Mouse (Mus musculus): ENCODE results near the gene Ngdn.

DNA sequence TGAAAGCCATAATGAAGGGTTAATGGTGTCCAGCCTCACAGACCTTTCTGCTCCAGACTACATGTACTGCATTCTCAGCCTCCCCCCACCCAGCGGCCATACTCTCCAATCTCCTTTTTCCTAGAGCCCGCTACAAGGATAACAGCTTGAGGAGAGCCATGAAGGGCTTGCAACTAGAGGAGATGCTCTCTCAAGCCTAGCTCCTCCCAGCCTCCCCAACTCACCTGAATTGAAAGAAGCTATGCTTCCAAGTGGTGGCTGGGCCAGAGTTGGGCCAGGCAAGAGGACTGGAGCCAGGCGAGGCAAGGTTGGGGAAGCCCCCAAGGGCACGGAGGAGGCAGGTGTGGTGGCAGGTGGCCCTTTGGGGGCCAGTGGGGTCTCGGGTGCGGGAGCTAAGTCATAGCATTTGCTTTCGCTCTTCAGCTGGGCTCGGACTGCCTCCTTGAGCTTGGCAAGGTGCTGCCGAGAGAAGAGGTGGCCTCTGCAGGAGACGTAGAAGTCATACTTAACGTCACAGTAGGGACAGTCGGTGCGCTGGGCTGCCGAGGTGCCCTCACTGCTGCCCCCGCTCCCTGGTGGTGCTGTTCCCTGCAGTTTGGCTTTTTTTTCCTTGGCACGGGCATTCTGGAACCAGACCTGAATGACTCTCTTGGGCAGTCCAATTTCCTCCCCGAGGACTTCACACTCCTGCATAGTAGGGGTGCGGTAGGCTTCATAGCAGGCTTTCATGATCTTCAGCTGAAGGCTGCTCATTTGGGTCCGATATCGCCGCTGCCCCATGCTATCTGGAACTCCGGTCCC, 48.5 kb downstream of the Ngdn start:
- no peak for TF ChIP-seq CTCF (conservative IDR thresholded peaks at IDR 0.05; ENCODE audit: low read length)
- TF ChIP-seq NANOG (IDR thresholded peaks at IDR 0.05; ENCODE audit: borderline replicate concordance, low read length), result no peak
- TF ChIP-seq POU5F1 (IDR thresholded peaks at IDR 0.05; ENCODE audit: borderline replicate concordance, low read length), result no peak

Measured in E14TG2a.4 (cell line).